Mouse (Mus musculus) kidney, adult 2 months (tissue): Measurements from ENCODE around the gene Pikfyve.

ENCODE experiments used
- CTCF ChIP-seq: fragments of 200-500 bp; conservative IDR thresholded peaks from 2 replicates; pipeline ENCODE4 v1.5.1; 2011; ENCODE audit warnings: low read depth, mild to moderate bottlenecking, control low read depth, low read length, moderate library complexity, mixed read lengths; ENCODE audit not compliant: insufficient read depth, insufficient read length
- POLR2A ChIP-seq: fragments of 200-500 bp; IDR thresholded peaks from one replicate; pipeline ENCODE4 v1.6.1; 2011; ENCODE audit warnings: low read depth, low read length, control low read depth

GRCm38 (mm10) chr1:65314054-65315021, 127.9 kb downstream of the Pikfyve start:
- TF ChIP-seq CTCF = no peak
- TF ChIP-seq POLR2A = no peak
